Mouse (Mus musculus) lung, postnatal 0 days (tissue): Measurements from ENCODE around the gene Vps26a. TPM values are rescaled to one million over a fixed set of nuclear protein-coding genes. Genes with fewer than 3 reads are reported as not detected.

Source experiments
- ATAC-seq: fragments of 200-750 bp; cut with Nextera tagmentation; 2 replicates; pipeline ENCODE4 v1.8.0; 2017; ENCODE audit warnings: moderate library complexity
- DNase-seq: peaks from one replicate; pipeline ENCODE4 v3.0.0-alpha.2; 2016; ENCODE audit warnings: low spot score
- H3K27ac ChIP-seq: fragments of 300-500 bp; sonication (generic); 2 replicates; pipeline ENCODE4 v1.5.1; 2014; ENCODE audit warnings: antibody characterized with exemption, mild to moderate bottlenecking, low read length, mixed read lengths
- H3K27me3 ChIP-seq: fragments of 300-500 bp; sonication (generic); replicated peaks from 2 replicates; pipeline ENCODE4 v1.6.1; 2014; ENCODE audit warnings: low read length, mixed read lengths; ENCODE audit not compliant: insufficient read depth
- H3K36me3 ChIP-seq: fragments of 300-500 bp; sonication (generic); 2 replicates; pipeline ENCODE4 v1.6.1; 2014; ENCODE audit warnings: low read length, mixed read lengths; ENCODE audit not compliant: insufficient read depth
- H3K4me1 ChIP-seq: fragments of 300-500 bp; sonication (generic); 2 replicates; pipeline ENCODE4 v1.6.1; 2014; ENCODE audit warnings: antibody characterized with exemption, low read depth, low read length, mixed read lengths; ENCODE audit not compliant: insufficient read depth
- H3K4me2 ChIP-seq: fragments of 300-500 bp; sonication (generic); replicated peaks from 2 replicates; pipeline ENCODE4 v1.6.1; 2014; ENCODE audit warnings: low read depth, mild to moderate bottlenecking, low read length, moderate library complexity, mixed read lengths
- H3K4me3 ChIP-seq: fragments of 300-500 bp; sonication (generic); 2 replicates; pipeline ENCODE4 v1.5.1; 2014; ENCODE audit warnings: low read depth, low read length
- H3K9ac ChIP-seq: fragments of 300-500 bp; sonication (generic); replicated peaks from 2 replicates; pipeline ENCODE4 v1.6.1; 2014; ENCODE audit warnings: low read depth, mild to moderate bottlenecking
- H3K9me3 ChIP-seq: fragments of 300-500 bp; sonication (generic); 2 replicates; pipeline ENCODE4 v1.6.1; 2016; ENCODE audit warnings: low read length, mixed read lengths
- CTCF ChIP-seq: IDR thresholded peaks from 2 replicates; pipeline ENCODE4 v1.5.1; 2016; ENCODE audit warnings: antibody characterized with exemption, mild to moderate bottlenecking
- EP300 ChIP-seq: IDR thresholded peaks from 2 replicates; pipeline ENCODE4 v1.6.1; 2016; ENCODE audit warnings: antibody characterized with exemption, mild to moderate bottlenecking, control low read depth
- WGBS: fragments of 180-500 bp; shearing (Covaris S2); extraction: QIAGEN DNeasy Blood & Tissue Kit; methylation state at CpG from one replicate; pipeline ENCODE4 v1.1.7; 2014; 5-methylcytosine and 5-hydroxymethylcytosine counted together
- polyA plus RNA-seq: library from polyadenylated mRNA; unstranded; fragments of >200 nt; fragmentation: Nextera tagmentation; extraction: Ambion mirVana; gene quantifications from 2 replicates; pipeline ENCODE4 v1.2.1, GENCODE M21; 2015

Gene Vps26a
- polyA plus RNA-seq, 1 experiment from 2014 or later: 62.7 TPM

GRCm38 (mm10) chr10:62488266-62488665 lies 1.7 kb upstream of the Vps26a start:
- H3K36me3 ChIP-seq: no peaks in the 10 kb centered on the region
- no peak overlapping the region for H3K4me3 ChIP-seq
- TF ChIP-seq CTCF (peak; percentile 79), EP300 (no peak)
- DNase-seq (peak; percentile 79), ATAC-seq (no peak)
- no peak overlapping the region for H3K9ac ChIP-seq
- WGBS: 30% methylated on average over 1 of the region's 1 CpGs
- no peak overlapping the region for H3K27ac ChIP-seq
- H3K27me3 ChIP-seq: no peaks in the 10 kb centered on the region
- no peak overlapping the region for H3K4me2 ChIP-seq
- H3K4me1 ChIP-seq: peaks cover 6% of the 10 kb centered on the region
- no peaks in the 10 kb centered on the region for H3K9me3 ChIP-seq

GRCm38 (mm10) chr10:62485878-62486582 lies 575 bp downstream of the Vps26a start:
- WGBS: under 1% methylated on average over 39 of the region's 48 CpGs
- Histone ChIP-seq H3K27ac (peak overlapping the region; percentile 92), H3K4me1 (peaks cover 6% of the 10 kb centered on the region), H3K4me2 (peak overlapping the region; percentile 65), H3K9me3 (no peaks in the 10 kb centered on the region), H3K27me3 (no peaks in the 10 kb centered on the region), H3K4me3 (peak overlapping the region; percentile 98), H3K36me3 (no peaks in the 10 kb centered on the region), H3K9ac (peak overlapping the region; percentile 87)
- peak; percentile 69 for DNase-seq
- peak; percentile 66 for ATAC-seq
- no peak for TF ChIP-seq CTCF
- TF ChIP-seq EP300: no peak

- no peak overlapping the region for H3K27ac ChIP-seq
- no peaks in the 10 kb centered on the region; the same call in 1 of the 2 replicates for H3K4me1 ChIP-seq
- H3K27me3 ChIP-seq: no peaks in the 10 kb centered on the region
- H3K9me3 ChIP-seq: no peaks in the 10 kb centered on the region
- no peaks in the 10 kb centered on the region for H3K36me3 ChIP-seq
- no peak overlapping the region for H3K9ac ChIP-seq
- WGBS: 72% methylated on average over 7 of the region's 7 CpGs
- H3K4me3 ChIP-seq: no peak overlapping the region
- H3K4me2 ChIP-seq: no peak overlapping the region
- DNase-seq: no peak
- no peak for ATAC-seq
- no peak for TF ChIP-seq CTCF
- TF ChIP-seq EP300: no peak
Measured at GRCm38 (mm10) chr10:62481108-62481852, 5.3 kb downstream of the Vps26a start.

GRCm38 (mm10) chr10:62476980-62477379 lies 9.6 kb downstream of the Vps26a start:
- no peaks in the 10 kb centered on the region for H3K36me3 ChIP-seq
- H3K9ac ChIP-seq: no peak overlapping the region
- H3K4me2 ChIP-seq: no peak overlapping the region
- ATAC-seq (no peak), DNase-seq (no peak)
- no peak overlapping the region for H3K27ac ChIP-seq
- WGBS: 75% methylated on average over 2 of the region's 2 CpGs
- H3K27me3 ChIP-seq: no peaks in the 10 kb centered on the region
- no peak for TF ChIP-seq EP300
- TF ChIP-seq CTCF: no peak
- H3K4me3 ChIP-seq: no peak overlapping the region
- H3K9me3 ChIP-seq: no peaks in the 10 kb centered on the region
- H3K4me1 ChIP-seq: no peaks in the 10 kb centered on the region

- 92% methylated on average over 10 of the region's 10 CpGs for WGBS
Measured at GRCm38 (mm10) chr10:62474944-62475343, 11.7 kb downstream of the Vps26a start.

GRCm38 (mm10) chr10:62471105-62471504 lies 15.5 kb downstream of the Vps26a start:
- Histone ChIP-seq H3K4me2 (no peak overlapping the region), H3K27me3 (no peaks in the 10 kb centered on the region), H3K9ac (no peak overlapping the region), H3K4me1 (no peaks in the 10 kb centered on the region), H3K27ac (no peak overlapping the region), H3K4me3 (no peak overlapping the region), H3K36me3 (0 out of 2 replicates have a peak, but pooled peaks cover 5% of the 10 kb centered on the region), H3K9me3 (no peaks in the 10 kb centered on the region)
- ATAC-seq (peak; percentile 47; the same call in 1 of the 2 replicates), DNase-seq (peak; percentile 22)
- TF ChIP-seq EP300: no peak; the same call in 1 of the 2 replicates
- TF ChIP-seq CTCF: no peak
- WGBS: 65% methylated on average over 5 of the region's 5 CpGs

More at GRCm38 (mm10) chr10:62474944-62475343, 11.7 kb downstream of the Vps26a start:
- H3K4me2 ChIP-seq: no peak overlapping the region
- no peak for ATAC-seq
- DNase-seq: no peak
- H3K4me3 ChIP-seq: no peak overlapping the region
- no peaks in the 10 kb centered on the region for H3K4me1 ChIP-seq
- H3K9me3 ChIP-seq: no peaks in the 10 kb centered on the region
- H3K27ac ChIP-seq: no peak overlapping the region
- no peak for TF ChIP-seq EP300
- no peak for TF ChIP-seq CTCF
- H3K36me3 ChIP-seq: no peaks in the 10 kb centered on the region
- no peak overlapping the region for H3K9ac ChIP-seq
- H3K27me3 ChIP-seq: no peaks in the 10 kb centered on the region
